Mouse (Mus musculus) thymus, postnatal 10 days (tissue): ENCODE results near the gene Picalm.

Experiments
- DNase-seq, 2 experiments: peaks; one replicate each; pipeline ENCODE4 v3.0.0; 2021; ENCODE audit warnings: low spot score in 2 of 2

Gene Picalm

GRCm38 (mm10) chr7:90129732-90130392 is at the start of gene Picalm:
TSS of gene Picalm (plus strand) at chr7:90130213.
- peak; percentile 99 for DNase-seq

GRCm38 (mm10) chr7:90083799-90084198 is 46.2 kb upstream of the Picalm start:
- no peak for DNase-seq

- no peak for DNase-seq
Observed at GRCm38 (mm10) chr7:90084531-90084930, 45.5 kb upstream of the Picalm start.

GRCm38 (mm10) chr7:90085713-90086112 is 44.3 kb upstream of the Picalm start:
- DNase-seq: no peak

GRCm38 (mm10) chr7:90086821-90087220 is 43.2 kb upstream of the Picalm start:
- no peak for DNase-seq

- DNase-seq: no peak
Observed at GRCm38 (mm10) chr7:90090996-90091395, 39.0 kb upstream of the Picalm start.

- DNase-seq: no peak
Observed at GRCm38 (mm10) chr7:90091756-90092155, 38.3 kb upstream of the Picalm start.

- no peak for DNase-seq
Observed at GRCm38 (mm10) chr7:90092452-90093450, 37.3 kb upstream of the Picalm start.

- DNase-seq: no peak
Observed at GRCm38 (mm10) chr7:90095097-90095496, 34.9 kb upstream of the Picalm start.

- DNase-seq: no peak
Observed at GRCm38 (mm10) chr7:90095766-90096372, 34.1 kb upstream of the Picalm start.

- no peak for DNase-seq
Observed at GRCm38 (mm10) chr7:90096609-90097008, 33.4 kb upstream of the Picalm start.

GRCm38 (mm10) chr7:90098253-90098652 is 31.8 kb upstream of the Picalm start:
- DNase-seq: no peak

- DNase-seq: no peak
Observed at GRCm38 (mm10) chr7:90099248-90099647, 30.8 kb upstream of the Picalm start.

- no peak for DNase-seq
Observed at GRCm38 (mm10) chr7:90100614-90101160, 29.3 kb upstream of the Picalm start.

- DNase-seq: no peak
Observed at GRCm38 (mm10) chr7:90116100-90116499, 13.9 kb upstream of the Picalm start.

- no peak for DNase-seq
Observed at GRCm38 (mm10) chr7:90120106-90120505, 9.9 kb upstream of the Picalm start.

GRCm38 (mm10) chr7:90124991-90125390 is 5.0 kb upstream of the Picalm start:
- DNase-seq: no peak

GRCm38 (mm10) chr7:90128631-90129200 is 1.3 kb upstream of the Picalm start:
- DNase-seq: no peak

GRCm38 (mm10) chr7:90129271-90129731 is 712 bp upstream of the Picalm start:
- DNase-seq: peak in 1 of 2 experiments; percentile 21

- DNase-seq: peak; percentile 29 to 46
Observed at GRCm38 (mm10) chr7:90130501-90131375, 725 bp downstream of the Picalm start.

GRCm38 (mm10) chr7:90131376-90131651 is 1.3 kb downstream of the Picalm start:
- DNase-seq: no peak
